Mouse (Mus musculus): Measurements from ENCODE around the gene Fam45a. TPM values are rescaled to one million over a fixed set of nuclear protein-coding genes. Genes with fewer than 3 reads are reported as not detected.

The Fam45a gene
- polyA plus RNA-seq, 1 experiment from 2014 or later, result 38.1 TPM

GRCm38 (mm10) chr19:60795244-60795643 lies 16.1 kb upstream of the Fam45a start:
- WGBS, result 77% methylated on average over 2 of the region's 2 CpGs

GRCm38 (mm10) chr19:60797415-60797814 lies 14.0 kb upstream of the Fam45a start:
- Histone ChIP-seq H3K27ac (no peak overlapping the region), H3K9me3 (no peaks in the 10 kb centered on the region), H3K4me1 (no peaks in the 10 kb centered on the region), H3K27me3 (no peaks in the 10 kb centered on the region), H3K36me3 (no peaks in the 10 kb centered on the region), H3K4me2 (replicated peaks) (no peak overlapping the region), H3K4me3 (no peak overlapping the region), H3K9ac (no peak overlapping the region)
- WGBS, result 94% methylated on average over 2 of the region's 2 CpGs
- no peak for ATAC-seq (ENCODE audit: low FRiP score, low read depth)

More at GRCm38 (mm10) chr19:60795244-60795643, 16.1 kb upstream of the Fam45a start:
- no peak for ATAC-seq (ENCODE audit: low FRiP score, low read depth)
- no peak overlapping the region for H3K27ac ChIP-seq
- H3K4me3 ChIP-seq, result no peak overlapping the region
- H3K9me3 ChIP-seq, result no peaks in the 10 kb centered on the region
- H3K27me3 ChIP-seq, result no peaks in the 10 kb centered on the region
- no peak overlapping the region for H3K4me2 ChIP-seq (replicated peaks)
- H3K9ac ChIP-seq, result no peak overlapping the region
- no peaks in the 10 kb centered on the region for H3K36me3 ChIP-seq
- peaks cover 3% of the 10 kb centered on the region; the same call in 1 of the 2 replicates for H3K4me1 ChIP-seq

- Histone ChIP-seq H3K9me3 (no peaks in the 10 kb centered on the region), H3K4me2 (replicated peaks) (no peak overlapping the region), H3K9ac (no peak overlapping the region), H3K36me3 (no peaks in the 10 kb centered on the region), H3K27ac (no peak overlapping the region), H3K4me3 (no peak overlapping the region), H3K27me3 (no peaks in the 10 kb centered on the region), H3K4me1 (no peaks in the 10 kb centered on the region)
- ATAC-seq (ENCODE audit: low FRiP score, low read depth), result no peak
- 79% methylated on average over 7 of the region's 7 CpGs for WGBS
These were observed 11.4 kb upstream of the Fam45a start for GRCm38 (mm10) chr19:60799867-60800569.

- no peak overlapping the region for H3K27ac ChIP-seq
- H3K9me3 ChIP-seq, result no peaks in the 10 kb centered on the region
- no peak overlapping the region for H3K4me3 ChIP-seq
- ATAC-seq (ENCODE audit: low FRiP score, low read depth), result no peak
- no peaks in the 10 kb centered on the region for H3K4me1 ChIP-seq
- no peaks in the 10 kb centered on the region for H3K36me3 ChIP-seq
- no peak overlapping the region for H3K9ac ChIP-seq
- no peak overlapping the region for H3K4me2 ChIP-seq (replicated peaks)
- WGBS, result 61% methylated on average over 2 of the region's 2 CpGs
- H3K27me3 ChIP-seq, result no peaks in the 10 kb centered on the region
These were observed 6.5 kb upstream of the Fam45a start for GRCm38 (mm10) chr19:60804903-60805302.

DNA sequence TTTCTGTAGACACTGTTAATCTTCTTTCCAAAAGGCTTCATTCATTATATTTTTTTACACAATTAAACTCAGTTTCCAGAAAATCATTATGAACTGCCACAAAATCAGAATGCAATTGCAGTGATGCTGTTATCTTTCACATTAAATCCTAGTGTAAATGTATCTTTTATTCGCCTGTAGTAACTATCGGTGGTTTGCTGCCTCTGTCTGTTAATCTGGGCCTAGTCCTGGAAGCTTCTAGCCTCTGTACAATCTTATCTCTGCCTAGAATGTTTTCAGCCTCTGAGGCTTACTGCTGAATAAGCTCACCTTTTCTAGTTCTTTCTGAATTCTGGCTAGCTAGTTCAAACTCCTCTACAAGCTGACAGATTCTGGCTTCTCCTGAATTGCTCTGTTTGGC lies 1.5 kb upstream of the Fam45a start:
- Histone ChIP-seq H3K9me3 (no peaks in the 10 kb centered on the region), H3K4me1 (peaks cover 10% of the 10 kb centered on the region), H3K27me3 (no peaks in the 10 kb centered on the region), H3K36me3 (peaks cover under 1% of the 10 kb centered on the region; the same call in 1 of the 2 replicates), H3K9ac (no peak overlapping the region), H3K4me2 (replicated peaks) (no peak overlapping the region), H3K27ac (no peak overlapping the region), H3K4me3 (no peak overlapping the region)
- ATAC-seq (ENCODE audit: low FRiP score, low read depth), result no peak
- 81% methylated on average over 2 of the region's 2 CpGs for WGBS

- H3K4me2 ChIP-seq (replicated peaks), result peak overlapping the region; percentile 79
- no peaks in the 10 kb centered on the region for H3K27me3 ChIP-seq
- peak overlapping the region; percentile 80 for H3K9ac ChIP-seq
- H3K4me3 ChIP-seq, result peak overlapping the region; percentile 69
- no peaks in the 10 kb centered on the region for H3K9me3 ChIP-seq
- peaks cover 10% of the 10 kb centered on the region for H3K4me1 ChIP-seq
- ATAC-seq (ENCODE audit: low FRiP score, low read depth), result no peak
- H3K27ac ChIP-seq, result no peak overlapping the region
- H3K36me3 ChIP-seq, result peaks cover 17% of the 10 kb centered on the region
- 21% methylated on average over 10 of the region's 10 CpGs for WGBS
These were observed 628 bp downstream of the Fam45a start for GRCm38 (mm10) chr19:60812036-60812389.

GRCm38 (mm10) chr19:60813133-60813532 lies 1.7 kb downstream of the Fam45a start:
- Histone ChIP-seq H3K36me3 (peaks cover 22% of the 10 kb centered on the region), H3K4me1 (peaks cover 10% of the 10 kb centered on the region), H3K9me3 (no peaks in the 10 kb centered on the region), H3K4me3 (no peak overlapping the region), H3K4me2 (replicated peaks) (no peak overlapping the region), H3K27ac (no peak overlapping the region), H3K9ac (no peak overlapping the region), H3K27me3 (no peaks in the 10 kb centered on the region)
- ATAC-seq (ENCODE audit: low FRiP score, low read depth), result no peak
- 94% methylated on average over 6 of the region's 6 CpGs for WGBS

DNA sequence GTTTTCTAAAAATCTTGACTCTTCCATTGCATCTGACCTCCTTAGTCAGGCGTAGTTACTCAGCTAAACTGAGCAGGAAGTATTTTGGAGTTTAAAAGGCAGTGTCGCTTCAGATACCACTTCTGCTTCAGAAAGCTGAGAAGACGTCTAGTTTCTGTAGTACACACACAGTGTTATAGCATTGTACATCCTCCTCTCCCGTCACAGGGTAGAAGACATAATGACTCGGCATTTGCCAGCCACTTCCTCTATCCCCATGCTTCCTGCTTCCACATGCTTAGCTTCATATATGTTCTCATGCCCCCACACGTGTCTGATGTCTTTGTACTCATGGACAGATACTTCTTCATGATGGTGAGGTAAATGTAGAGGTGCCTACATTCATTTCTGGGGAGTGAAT lies 7.3 kb downstream of the Fam45a start:
- H3K4me2 ChIP-seq (replicated peaks), result no peak overlapping the region
- H3K9me3 ChIP-seq, result no peaks in the 10 kb centered on the region
- no peak for ATAC-seq (ENCODE audit: low FRiP score, low read depth)
- H3K4me1 ChIP-seq, result no peaks in the 10 kb centered on the region
- 91% methylated on average over 6 of the region's 6 CpGs for WGBS
- H3K27ac ChIP-seq, result no peak overlapping the region
- no peak overlapping the region for H3K4me3 ChIP-seq
- H3K27me3 ChIP-seq, result no peaks in the 10 kb centered on the region
- H3K9ac ChIP-seq, result no peak overlapping the region
- peaks cover 66% of the 10 kb centered on the region for H3K36me3 ChIP-seq

DNA sequence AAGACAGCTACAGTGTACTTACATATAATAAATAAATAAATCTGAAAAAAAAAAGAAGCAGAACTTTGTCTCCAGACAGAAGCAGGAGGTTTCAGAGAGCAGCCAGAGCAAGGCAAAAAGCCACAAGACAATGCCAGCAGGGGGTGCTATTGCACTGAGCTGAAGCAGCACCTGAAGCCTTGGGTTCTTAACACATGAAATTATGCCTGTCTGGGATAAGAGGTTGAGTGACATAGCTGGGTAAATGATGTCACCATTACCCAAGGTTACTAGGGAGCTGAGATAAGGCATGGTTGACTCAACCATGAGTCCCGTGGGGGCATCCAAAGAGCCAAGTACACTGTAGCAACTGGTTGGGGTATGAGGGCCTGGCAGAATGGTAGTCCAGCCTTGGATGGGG lies 26.4 kb downstream of the Fam45a start:
- 77% methylated on average over 1 of the region's 1 CpGs for WGBS
- no peaks in the 10 kb centered on the region for H3K9me3 ChIP-seq
- no peak overlapping the region for H3K27ac ChIP-seq
- H3K4me1 ChIP-seq, result no peaks in the 10 kb centered on the region
- H3K4me2 ChIP-seq (replicated peaks), result no peak overlapping the region
- H3K27me3 ChIP-seq, result no peaks in the 10 kb centered on the region
- no peak overlapping the region for H3K9ac ChIP-seq
- ATAC-seq (ENCODE audit: low FRiP score, low read depth), result no peak
- peaks cover 72% of the 10 kb centered on the region for H3K36me3 ChIP-seq
- H3K4me3 ChIP-seq, result no peak overlapping the region

DNA sequence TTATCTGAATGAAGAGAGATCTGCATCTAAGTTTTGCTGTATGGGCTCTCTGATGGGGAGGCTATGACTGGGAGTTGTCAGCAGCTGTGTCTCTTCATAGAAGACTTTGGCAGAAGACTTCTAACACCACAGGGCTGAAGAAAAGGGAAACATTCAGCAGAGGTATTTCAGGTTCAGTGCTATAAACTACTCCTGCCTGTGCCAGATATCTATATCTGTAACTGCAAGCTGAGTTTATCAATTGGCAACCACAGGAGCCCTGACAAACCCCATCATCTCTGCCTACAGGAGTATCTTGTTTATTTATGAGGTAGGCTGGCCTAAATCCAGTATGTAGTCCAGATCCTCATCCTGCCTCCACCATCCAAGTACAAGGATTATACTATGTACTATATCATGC lies 31.9 kb downstream of the Fam45a start:
- no peak for ATAC-seq (ENCODE audit: low FRiP score, low read depth)
- H3K4me1 ChIP-seq, result no peaks in the 10 kb centered on the region
- H3K27ac ChIP-seq, result no peak overlapping the region
- H3K27me3 ChIP-seq, result no peaks in the 10 kb centered on the region
- no peak overlapping the region for H3K4me2 ChIP-seq (replicated peaks)
- H3K9me3 ChIP-seq, result no peaks in the 10 kb centered on the region
- peaks cover 59% of the 10 kb centered on the region for H3K36me3 ChIP-seq
- no peak overlapping the region for H3K9ac ChIP-seq
- H3K4me3 ChIP-seq, result no peak overlapping the region

GRCm38 (mm10) chr19:60845731-60846130 lies 34.3 kb downstream of the Fam45a start:
- ATAC-seq (ENCODE audit: low FRiP score, low read depth), result no peak
- H3K9me3 ChIP-seq, result no peaks in the 10 kb centered on the region
- H3K4me1 ChIP-seq, result no peaks in the 10 kb centered on the region
- H3K36me3 ChIP-seq, result peaks cover 49% of the 10 kb centered on the region
- H3K27ac ChIP-seq, result no peak overlapping the region
- no peak overlapping the region for H3K4me3 ChIP-seq
- H3K9ac ChIP-seq, result no peak overlapping the region
- H3K4me2 ChIP-seq (replicated peaks), result no peak overlapping the region
- H3K27me3 ChIP-seq, result no peaks in the 10 kb centered on the region

GRCm38 (mm10) chr19:60860868-60861700 lies 49.7 kb downstream of the Fam45a start, which contains the start of gene Sfxn4:
Gene Sfxn4, minus strand, starts transcription at chr19:60861479.
- WGBS, result 2% methylated on average over 30 of the region's 30 CpGs
- Histone ChIP-seq H3K4me3 (peak within 1 kb of the TSS; percentile 56), H3K27ac (peak within 1 kb of the TSS; percentile 55), H3K4me2 (replicated peaks) (peak within 1 kb of the TSS; percentile 70), H3K9me3 (no peaks in the 10 kb centered on the region), H3K36me3 (peaks cover 16% of the 10 kb centered on the region), H3K4me1 (peaks cover 4% of the 10 kb centered on the region; the same call in 1 of the 2 replicates), H3K9ac (peak within 1 kb of the TSS; percentile 71), H3K27me3 (no peaks in the 10 kb centered on the region)
- ATAC-seq (ENCODE audit: low FRiP score, low read depth), result peak; percentile 100
